Mouse (Mus musculus) embryonic facial prominence, embryonic 13.5 days (tissue): ENCODE data around the gene Pfdn5. TPM values are rescaled to one million over a fixed set of nuclear protein-coding genes. Genes with fewer than 3 reads are reported as not detected.

Experiments
- polyA plus RNA-seq: library from polyadenylated mRNA; unstranded; fragments of >200 nt; fragmentation: Nextera tagmentation; extraction: Ambion mirVana; gene quantifications from 2 replicates; pipeline ENCODE4 v1.2.1, GENCODE M21; 2015

Pfdn5 gene
- polyA plus RNA-seq, 1 experiment from 2014 or later, result 502 TPM

Other genes with a start within 250 kb of the Pfdn5 start
- 40.1 and 49.3 TPM in 2 replicates for gene Tns2, start 225.7 kb upstream of the Pfdn5 start, polyA plus RNA-seq
- gene Spryd3, start 189.9 kb upstream of the Pfdn5 start, polyA plus RNA-seq, result 20.4 and 21.6 TPM in 2 replicates
- 1.1 and 1.9 TPM in 2 replicates for gene Igfbp6, start 181.8 kb upstream of the Pfdn5 start, polyA plus RNA-seq
- gene Soat2, start 175.6 kb upstream of the Pfdn5 start, polyA plus RNA-seq, result 0.88 TPM in 1 of 2 replicates, not detected in the other
- gene Zfp740, start 122.9 kb upstream of the Pfdn5 start, polyA plus RNA-seq, result 82.4 and 86.3 TPM in 2 replicates
- gene Csad, start 121.4 kb upstream of the Pfdn5 start, polyA plus RNA-seq, result 89.6 and 102 TPM in 2 replicates
- 3.0 and 3.3 TPM in 2 replicates for gene Itgb7, start 94.2 kb upstream of the Pfdn5 start, polyA plus RNA-seq
- 135 and 143 TPM in 2 replicates for gene Rarg, start 68.6 kb upstream of the Pfdn5 start, polyA plus RNA-seq
- gene Gm9918, start 55.6 kb upstream of the Pfdn5 start, polyA plus RNA-seq, result 1.9 and 2.3 TPM in 2 replicates
- 60.3 and 67.3 TPM in 2 replicates for gene Mfsd5, start 46.7 kb upstream of the Pfdn5 start, polyA plus RNA-seq
- gene Espl1, start 29.9 kb upstream of the Pfdn5 start, polyA plus RNA-seq, result 25.3 and 26.4 TPM in 2 replicates
- 109 TPM in 2 replicates for gene Myg1, start 5.6 kb downstream of the Pfdn5 start, polyA plus RNA-seq
- 72.9 and 80.6 TPM in 2 replicates for gene Aaas, start 24.7 kb downstream of the Pfdn5 start, polyA plus RNA-seq
- 24.1 and 32.7 TPM in 2 replicates for gene Sp7, start 41.1 kb downstream of the Pfdn5 start, polyA plus RNA-seq
- gene Sp1, start 80.0 kb downstream of the Pfdn5 start, polyA plus RNA-seq, result 12.3 and 14.1 TPM in 2 replicates
- gene Amhr2, start 119.3 kb downstream of the Pfdn5 start, polyA plus RNA-seq, result not detected in 2 replicates
- 74.8 and 79.2 TPM in 2 replicates for gene Prr13, start 132.9 kb downstream of the Pfdn5 start, polyA plus RNA-seq
- gene Pcbp2, start 144.4 kb downstream of the Pfdn5 start, polyA plus RNA-seq, result 262 and 269 TPM in 2 replicates
- gene Gm10337, start 177.6 kb downstream of the Pfdn5 start, polyA plus RNA-seq, result 5.2 and 9.0 TPM in 2 replicates
- gene Map3k12, start 190.9 kb downstream of the Pfdn5 start, polyA plus RNA-seq, result 24.1 and 25.2 TPM in 2 replicates
- 100 and 110 TPM in 2 replicates for gene Tarbp2, start 192.1 kb downstream of the Pfdn5 start, polyA plus RNA-seq
- gene Npff, start 198.8 kb downstream of the Pfdn5 start, polyA plus RNA-seq, result 2.9 and 3.8 TPM in 2 replicates